Mouse (Mus musculus) liver, postnatal 0 days (tissue): ENCODE results near the gene Arhgdia. TPM values are rescaled to one million over a fixed set of nuclear protein-coding genes. Genes with fewer than 3 reads are reported as not detected.

Source experiments
- ATAC-seq: fragments of 200-750 bp; cut with Nextera tagmentation; 2 replicates; pipeline ENCODE4 v1.8.0; 2017; ENCODE audit warnings: mild to moderate bottlenecking, moderate library complexity
- DNase-seq: peaks from one replicate; pipeline ENCODE4 v3.0.0-alpha.2; 2016
- H3K27ac ChIP-seq: fragments of 300-500 bp; sonication (generic); 2 replicates; pipeline ENCODE4 v1.5.1; 2014; ENCODE audit warnings: antibody characterized with exemption, moderate library complexity, mild to moderate bottlenecking, low read depth
- H3K27me3 ChIP-seq: fragments of 300-500 bp; sonication (generic); 2 replicates; pipeline ENCODE4 v1.6.1; 2014; ENCODE audit warnings: low read length, control low read depth, mixed read lengths; ENCODE audit not compliant: insufficient read depth
- H3K36me3 ChIP-seq: fragments of 300-500 bp; sonication (generic); replicated peaks from 2 replicates; pipeline ENCODE4 v1.6.1; 2014; ENCODE audit warnings: mild to moderate bottlenecking, control low read depth, low read length, moderate library complexity, mixed read lengths; ENCODE audit not compliant: insufficient read depth
- H3K4me1 ChIP-seq: fragments of 300-500 bp; sonication (generic); 2 replicates; pipeline ENCODE4 v1.6.1; 2014; ENCODE audit warnings: antibody characterized with exemption, mild to moderate bottlenecking, control low read depth; ENCODE audit not compliant: insufficient read depth
- H3K4me2 ChIP-seq: fragments of 300-500 bp; sonication (generic); 2 replicates; pipeline ENCODE4 v1.6.1; 2014; ENCODE audit warnings: low read depth, mild to moderate bottlenecking, low read length, moderate library complexity, mixed read lengths
- H3K4me3 ChIP-seq: fragments of 300-500 bp; sonication (generic); 2 replicates; pipeline ENCODE4 v1.5.1; 2014; ENCODE audit warnings: low read depth, low read length
- H3K9ac ChIP-seq: fragments of 300-500 bp; sonication (generic); replicated peaks from 2 replicates; pipeline ENCODE4 v1.6.1; 2014; ENCODE audit warnings: mild to moderate bottlenecking, moderate library complexity
- H3K9me3 ChIP-seq: fragments of 300-500 bp; sonication (generic); 2 replicates; pipeline ENCODE4 v1.6.1; 2016; ENCODE audit warnings: mild to moderate bottlenecking, control low read depth, low read length, mixed read lengths
- CTCF ChIP-seq: sonication (generic); IDR thresholded peaks from 2 replicates; pipeline ENCODE4 v1.5.1; 2016; ENCODE audit warnings: antibody characterized with exemption, low read depth
- EP300 ChIP-seq: IDR thresholded peaks from 2 replicates; pipeline ENCODE4 v1.6.1; 2016; ENCODE audit warnings: antibody characterized with exemption, low read depth, mild to moderate bottlenecking
- WGBS: fragments of 180-500 bp; shearing (Covaris S2); extraction: QIAGEN DNeasy Blood & Tissue Kit; methylation state at CpG from one replicate; pipeline ENCODE4 v1.1.7; 2014; ENCODE audit not compliant: insufficient replicate concordance; 5-methylcytosine and 5-hydroxymethylcytosine counted together
- polyA plus RNA-seq: library from polyadenylated mRNA; unstranded; fragments of >200 nt; fragmentation: Nextera tagmentation; extraction: Ambion mirVana; gene quantifications from 2 replicates; pipeline ENCODE4 v1.2.1, GENCODE M21; 2015

Gene Arhgdia
- polyA plus RNA-seq, 1 experiment from 2014 or later = 156 TPM

GRCm38 (mm10) chr11:120615606-120616203 is 34.3 kb upstream of the Arhgdia start:
- Histone ChIP-seq H3K27ac (peak overlapping the region; percentile 95), H3K9me3 (no peaks in the 10 kb centered on the region), H3K4me3 (peak overlapping the region; percentile 92), H3K9ac (peak overlapping the region; percentile 94), H3K4me1 (peaks cover 28% of the 10 kb centered on the region), H3K27me3 (no peaks in the 10 kb centered on the region), H3K4me2 (peak overlapping the region; percentile 98), H3K36me3 (peaks cover 57% of the 10 kb centered on the region)
- DNase-seq (no peak), ATAC-seq (peak; percentile 18)
- TF ChIP-seq EP300 (no peak), CTCF (no peak)
- 82% methylated on average over 11 of the region's 11 CpGs for WGBS

DNA sequence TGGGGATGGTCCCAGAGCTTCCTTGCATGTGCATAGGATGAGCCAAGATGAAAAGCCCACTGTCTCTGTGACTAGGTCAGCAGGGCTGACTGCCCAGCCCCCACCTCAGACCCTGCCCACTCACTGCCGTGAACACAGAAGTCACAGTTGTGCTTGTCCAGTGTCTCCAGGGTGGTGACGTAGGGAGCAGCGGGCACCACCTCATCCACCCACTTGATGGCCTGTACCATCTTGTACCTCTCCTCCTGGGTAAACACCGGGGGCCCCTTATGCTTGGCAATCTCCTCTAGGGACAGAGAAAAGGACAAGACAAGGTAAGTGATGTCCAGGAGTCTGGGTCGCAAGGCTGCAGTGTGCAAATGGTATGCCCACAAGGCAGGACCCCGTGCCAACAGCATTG is 33.7 kb upstream of the Arhgdia start:
- H3K36me3 ChIP-seq = peaks cover 56% of the 10 kb centered on the region
- peaks cover 28% of the 10 kb centered on the region for H3K4me1 ChIP-seq
- no peaks in the 10 kb centered on the region for H3K9me3 ChIP-seq
- TF ChIP-seq CTCF (no peak), EP300 (no peak)
- 86% methylated on average over 6 of the region's 6 CpGs for WGBS
- no peaks in the 10 kb centered on the region for H3K27me3 ChIP-seq
- H3K4me3 ChIP-seq = 0 out of 2 replicates have a peak overlapping the region, but pooled peaks have one; percentile 7
- no peak overlapping the region; the same call in 1 of the 2 replicates for H3K9ac ChIP-seq
- DNase-seq (no peak), ATAC-seq (no peak)
- peak overlapping the region; percentile 98 for H3K4me2 ChIP-seq
- H3K27ac ChIP-seq = peak overlapping the region; percentile 12; the same call in 1 of the 2 replicates

DNA sequence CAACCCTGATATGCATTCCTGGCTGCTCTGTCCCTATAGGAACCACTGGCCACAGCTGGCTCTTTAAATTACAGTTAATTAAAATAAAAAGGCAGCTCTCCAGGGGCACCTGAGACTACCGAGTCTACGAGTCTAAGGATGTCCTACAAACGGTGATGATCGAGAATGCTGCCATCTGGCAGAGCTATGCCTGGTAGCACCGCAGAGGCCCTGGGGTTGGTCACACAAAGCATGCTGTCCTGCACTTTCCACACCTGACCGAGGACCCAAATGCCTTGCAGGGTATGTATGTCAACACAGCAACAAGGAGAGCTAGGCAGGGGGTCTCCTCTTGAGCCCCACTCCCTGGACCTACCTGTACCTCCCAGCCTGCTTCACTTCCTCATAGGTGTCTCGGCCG is 32.6 kb upstream of the Arhgdia start:
- DNase-seq (no peak), ATAC-seq (no peak)
- Histone ChIP-seq H3K9me3 (no peaks in the 10 kb centered on the region), H3K27me3 (no peaks in the 10 kb centered on the region), H3K36me3 (peaks cover 47% of the 10 kb centered on the region), H3K4me3 (no peak overlapping the region), H3K4me2 (no peak overlapping the region), H3K9ac (no peak overlapping the region), H3K4me1 (peaks cover 33% of the 10 kb centered on the region), H3K27ac (no peak overlapping the region)
- WGBS = 82% methylated on average over 8 of the region's 8 CpGs
- TF ChIP-seq CTCF (no peak), EP300 (no peak)

DNA sequence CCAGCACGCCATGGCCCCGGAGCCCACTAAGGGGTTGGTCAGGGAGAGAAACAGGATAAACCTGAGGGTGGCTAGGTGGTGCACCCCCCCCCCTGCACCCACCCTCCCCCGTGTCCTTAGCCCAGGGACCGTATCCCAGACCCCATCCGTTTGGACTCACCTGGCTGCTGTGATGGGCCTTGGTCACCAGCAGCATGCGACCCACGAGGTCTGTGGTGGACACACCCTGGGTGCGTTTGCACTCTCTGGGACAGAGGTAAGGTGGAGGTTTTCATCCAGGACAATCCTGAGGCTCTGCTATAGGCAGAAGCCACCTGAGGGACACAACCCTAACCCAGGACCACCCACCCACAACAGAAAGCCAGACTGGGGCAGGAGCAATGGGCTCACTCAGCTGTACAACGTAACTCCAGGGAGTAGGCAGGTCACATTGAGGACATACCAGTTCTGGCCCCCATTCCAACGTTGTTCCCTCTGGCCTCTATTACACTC is 32.1 kb upstream of the Arhgdia start:
- Histone ChIP-seq H3K9me3 (no peaks in the 10 kb centered on the region), H3K36me3 (peaks cover 43% of the 10 kb centered on the region), H3K4me3 (no peak overlapping the region), H3K4me1 (peaks cover 35% of the 10 kb centered on the region), H3K4me2 (no peak overlapping the region), H3K27ac (no peak overlapping the region; the same call in 1 of the 2 replicates), H3K27me3 (no peaks in the 10 kb centered on the region), H3K9ac (no peak overlapping the region)
- DNase-seq (no peak), ATAC-seq (no peak)
- 81% methylated on average over 10 of the region's 10 CpGs for WGBS
- no peak for TF ChIP-seq EP300

DNA sequence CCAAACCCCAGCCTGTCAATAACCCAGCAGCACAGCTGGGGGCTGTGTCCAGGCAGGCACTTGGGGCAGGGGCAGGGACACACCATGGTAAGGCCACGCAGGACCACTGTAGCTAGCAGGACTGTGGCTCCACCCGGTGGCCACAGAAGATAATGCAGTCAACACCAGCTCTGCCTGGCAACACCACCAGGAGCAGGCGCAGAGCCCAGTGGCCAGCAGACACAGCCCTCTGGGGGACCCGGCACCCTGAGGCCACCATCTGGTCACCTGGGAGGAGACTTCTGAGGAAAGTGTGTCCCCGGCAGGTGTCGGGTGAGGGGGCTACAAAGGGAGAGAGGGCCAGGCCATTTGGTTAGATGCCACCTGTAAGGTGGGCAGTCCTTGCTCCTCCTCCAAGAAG is 31.3 kb upstream of the Arhgdia start:
- Histone ChIP-seq H3K4me3 (no peak overlapping the region), H3K4me2 (no peak overlapping the region), H3K9ac (no peak overlapping the region), H3K27me3 (no peaks in the 10 kb centered on the region), H3K4me1 (peaks cover 28% of the 10 kb centered on the region), H3K27ac (no peak overlapping the region), H3K9me3 (no peaks in the 10 kb centered on the region), H3K36me3 (peaks cover 38% of the 10 kb centered on the region)
- peak; percentile 16; the same call in 1 of the 2 replicates for ATAC-seq
- peak; percentile 87 for DNase-seq
- peak; percentile 96 for TF ChIP-seq CTCF
- no peak for TF ChIP-seq EP300
- 43% methylated on average over 6 of the region's 6 CpGs for WGBS

DNA sequence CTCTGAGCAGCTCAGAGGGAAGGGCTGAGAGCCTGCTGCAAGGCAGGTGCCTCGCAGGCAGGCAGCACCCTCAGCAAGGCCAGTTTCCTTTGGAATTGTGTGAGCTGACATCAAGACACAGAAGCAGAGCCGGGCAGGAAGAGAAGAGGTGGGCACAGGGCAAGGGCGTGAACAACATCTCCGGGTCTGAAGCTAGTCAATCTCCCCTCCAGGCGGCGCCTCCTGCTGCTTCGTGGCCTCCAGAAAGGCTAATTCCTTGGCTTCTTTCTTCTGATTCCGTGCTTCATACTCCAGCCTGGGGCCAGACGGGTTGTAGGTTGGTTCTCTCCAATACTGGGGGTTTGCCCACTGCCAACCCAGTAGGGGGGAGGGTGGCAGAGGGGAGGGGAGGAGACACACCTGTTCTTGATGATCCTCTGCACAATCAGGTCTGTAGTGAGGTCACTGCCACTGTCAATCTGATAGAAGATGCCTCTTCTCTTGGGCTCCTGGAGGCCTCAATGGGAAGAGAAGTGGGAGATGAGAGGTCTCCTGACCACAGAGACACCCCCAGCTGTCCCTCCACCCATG is 29.1 kb upstream of the Arhgdia start:
- H3K27ac ChIP-seq = no peak overlapping the region
- DNase-seq (no peak), ATAC-seq (no peak)
- peaks cover 40% of the 10 kb centered on the region for H3K36me3 ChIP-seq
- WGBS = 84% methylated on average over 9 of the region's 9 CpGs
- no peak overlapping the region for H3K4me3 ChIP-seq
- H3K9me3 ChIP-seq = no peaks in the 10 kb centered on the region
- TF ChIP-seq CTCF (no peak), EP300 (no peak)
- H3K4me1 ChIP-seq = peaks cover 10% of the 10 kb centered on the region
- H3K9ac ChIP-seq = no peak overlapping the region
- no peaks in the 10 kb centered on the region for H3K27me3 ChIP-seq
- H3K4me2 ChIP-seq = no peak overlapping the region
